Mouse (Mus musculus) megakaryocyte-erythroid progenitor cell, adult 5-6 weeks (primary cell): Measurements from ENCODE around the gene Creb5. TPM values are rescaled to one million over a fixed set of nuclear protein-coding genes. Genes with fewer than 3 reads are reported as not detected.

ENCODE experiments used
- ATAC-seq: replicated peaks from 2 replicates; pipeline ENCODE4 v1.8.0; 2016; ENCODE audit warnings: mild to moderate bottlenecking, inconsistent platforms; ENCODE audit not compliant: severe bottlenecking, poor library complexity, low FRiP score, low TSS enrichment
- total RNA-seq, 2 experiments: library from RNA; stranded (forward) in 1 of 2; stranded (reverse) in 1 of 2; fragments of 200-1000, 215-1000 nt in 1 of 2; fragments of >200 nt in 1 of 2; fragmentation: Nextera tagmentation in 1 of 2; gene quantifications; 2 replicates each; pipeline ENCODE4 v1.2.3; 2014 to 2017

Gene Creb5
- total RNA-seq, 2 experiments from 2014 or later = not detected

GRCm38 (mm10) chr6:53618164-53618563 is 331.1 kb downstream of the Creb5 start:
- no peak for ATAC-seq

- no peak for ATAC-seq
Observed at GRCm38 (mm10) chr6:53619676-53620075, 332.6 kb downstream of the Creb5 start.

- ATAC-seq = no peak
Observed at GRCm38 (mm10) chr6:53621295-53621694, 334.2 kb downstream of the Creb5 start.

- no peak for ATAC-seq
Observed at GRCm38 (mm10) chr6:53624455-53625276, 337.6 kb downstream of the Creb5 start.

GRCm38 (mm10) chr6:53626044-53626443 is 339.0 kb downstream of the Creb5 start:
- ATAC-seq = no peak

- ATAC-seq = no peak
Observed at GRCm38 (mm10) chr6:53628714-53629113, 341.6 kb downstream of the Creb5 start.

GRCm38 (mm10) chr6:53635453-53635852 is 348.4 kb downstream of the Creb5 start:
- ATAC-seq = no peak

- ATAC-seq = no peak
Observed at GRCm38 (mm10) chr6:53637356-53638351, 350.6 kb downstream of the Creb5 start.

- ATAC-seq = no peak
Observed at GRCm38 (mm10) chr6:53641633-53642605, 354.8 kb downstream of the Creb5 start.

- no peak for ATAC-seq
Observed at GRCm38 (mm10) chr6:53642826-53643356, 355.8 kb downstream of the Creb5 start.

- ATAC-seq = no peak
Observed at GRCm38 (mm10) chr6:53643481-53643880, 356.4 kb downstream of the Creb5 start.

GRCm38 (mm10) chr6:53644056-53644455 is 357.0 kb downstream of the Creb5 start:
- no peak for ATAC-seq

- ATAC-seq = no peak
Observed at GRCm38 (mm10) chr6:53644971-53645370, 357.9 kb downstream of the Creb5 start.

- no peak for ATAC-seq
Observed at GRCm38 (mm10) chr6:53649782-53650181, 362.7 kb downstream of the Creb5 start.

GRCm38 (mm10) chr6:53652691-53653090 is 365.6 kb downstream of the Creb5 start:
- ATAC-seq = no peak

- no peak for ATAC-seq
Observed at GRCm38 (mm10) chr6:53653706-53654360, 366.8 kb downstream of the Creb5 start.

- ATAC-seq = no peak
Observed at GRCm38 (mm10) chr6:53654361-53654824, 367.3 kb downstream of the Creb5 start.

- ATAC-seq = no peak
Observed at GRCm38 (mm10) chr6:53656466-53656865, 369.4 kb downstream of the Creb5 start.
